Mouse (Mus musculus) lung, embryonic 16.5 days (tissue): Measurements from ENCODE around the gene Ctsz. TPM values are rescaled to one million over a fixed set of nuclear protein-coding genes. Genes with fewer than 3 reads are reported as not detected.

ENCODE experiments used
- ATAC-seq: fragments of 200-750 bp; cut with Nextera tagmentation; 2 replicates; pipeline ENCODE4 v1.8.0; 2017; ENCODE audit warnings: low read depth, mild to moderate bottlenecking, moderate library complexity
- H3K27ac ChIP-seq: fragments of 300-500 bp; sonication (generic); 2 replicates; pipeline ENCODE4 v1.5.1; 2014; ENCODE audit warnings: mild to moderate bottlenecking, control low read depth, low read length
- H3K27me3 ChIP-seq: fragments of 300-500 bp; sonication (generic); 2 replicates; pipeline ENCODE4 v1.6.1; 2014; ENCODE audit warnings: low read depth, low read length, mixed read lengths; ENCODE audit not compliant: control insufficient read depth, insufficient read depth
- H3K36me3 ChIP-seq: fragments of 300-500 bp; sonication (generic); 2 replicates; pipeline ENCODE4 v1.6.1; 2014; ENCODE audit warnings: low read length; ENCODE audit not compliant: control insufficient read depth, insufficient read depth
- H3K4me1 ChIP-seq: fragments of 300-500 bp; sonication (generic); replicated peaks from 2 replicates; pipeline ENCODE4 v1.6.1; 2014; ENCODE audit warnings: low read length, mixed read lengths; ENCODE audit not compliant: control insufficient read depth, insufficient read depth
- H3K4me2 ChIP-seq: fragments of 300-500 bp; sonication (generic); 2 replicates; pipeline ENCODE4 v1.6.1; 2014; ENCODE audit warnings: low read depth, low read length, control low read depth
- H3K4me3 ChIP-seq: fragments of 300-500 bp; sonication (generic); 2 replicates; pipeline ENCODE4 v1.5.1; 2014; ENCODE audit warnings: mild to moderate bottlenecking, low read length, control low read depth
- H3K9ac ChIP-seq: fragments of 300-500 bp; sonication (generic); 2 replicates; pipeline ENCODE4 v1.6.1; 2014; ENCODE audit warnings: low read length, control low read depth
- H3K9me3 ChIP-seq: fragments of 300-500 bp; sonication (generic); 2 replicates; pipeline ENCODE4 v1.6.1; 2016; ENCODE audit warnings: low read length; ENCODE audit not compliant: control insufficient read depth
- WGBS: fragments of 180-500 bp; shearing (Covaris S2); extraction: QIAGEN DNeasy Blood & Tissue Kit; methylation state at CpG from one replicate; pipeline ENCODE4 v1.1.7; 2014; 5-methylcytosine and 5-hydroxymethylcytosine counted together
- polyA plus RNA-seq: library from polyadenylated mRNA; unstranded; fragments of >200 nt; fragmentation: Nextera tagmentation; extraction: Ambion mirVana; gene quantifications from 2 replicates; pipeline ENCODE4 v1.2.1, GENCODE M21; 2015

Ctsz gene
- polyA plus RNA-seq, 1 experiment from 2014 or later: 228 TPM

DNA sequence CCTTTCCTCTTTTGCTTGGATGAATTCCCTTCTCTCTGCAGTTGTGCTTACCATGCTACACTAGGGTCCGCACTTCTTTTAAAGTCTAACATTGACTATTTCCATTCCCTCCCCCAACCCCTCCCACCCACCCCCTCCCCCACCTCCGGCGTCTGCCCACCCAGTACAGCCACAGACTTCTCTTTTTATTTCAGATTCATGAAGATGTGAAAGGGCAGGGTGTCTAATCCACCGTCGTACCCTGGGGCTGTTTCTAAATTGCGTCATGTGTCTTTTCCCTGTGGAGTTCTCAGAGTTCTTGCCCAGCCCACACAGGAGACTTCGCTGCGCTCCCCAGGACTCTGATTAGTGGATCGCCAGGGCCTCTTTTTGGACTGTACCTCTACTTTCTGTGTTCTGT is 46.3 kb downstream of the Ctsz start:
- 81% methylated on average over 9 of the region's 9 CpGs for WGBS

DNA sequence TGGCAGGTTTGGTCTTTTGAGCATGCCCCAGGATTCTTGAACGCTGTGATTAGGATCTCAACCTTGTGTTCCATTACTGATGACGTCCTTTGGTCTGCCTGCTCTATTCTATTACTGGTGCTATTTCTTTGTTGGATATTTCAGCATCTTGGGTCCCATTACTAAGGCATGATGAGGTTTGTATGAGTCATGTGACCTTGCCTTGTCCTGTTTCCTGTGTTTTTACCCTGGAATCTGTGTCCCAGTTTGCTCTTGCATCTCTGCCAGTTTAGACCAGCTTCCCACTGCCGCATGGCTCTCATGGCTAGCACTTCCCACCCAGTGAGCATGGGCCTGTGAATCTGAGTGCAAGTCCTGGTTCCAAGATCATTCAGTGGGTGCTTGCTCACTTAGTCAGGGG is 46.9 kb downstream of the Ctsz start:
- 87% methylated on average over 3 of the region's 3 CpGs for WGBS
- Histone ChIP-seq H3K4me1 (no peaks in the 10 kb centered on the region), H3K4me3 (no peak overlapping the region), H3K9ac (no peak overlapping the region), H3K36me3 (no peaks in the 10 kb centered on the region), H3K27ac (no peak overlapping the region), H3K27me3 (no peaks in the 10 kb centered on the region), H3K9me3 (peaks cover 3% of the 10 kb centered on the region; the same call in 1 of the 2 replicates), H3K4me2 (no peak overlapping the region)
- no peak for ATAC-seq

More for the DNA sequence above, 46.3 kb downstream of the Ctsz start:
- Histone ChIP-seq H3K9ac (no peak overlapping the region), H3K9me3 (peaks cover 3% of the 10 kb centered on the region; the same call in 1 of the 2 replicates), H3K4me3 (no peak overlapping the region), H3K27me3 (no peaks in the 10 kb centered on the region), H3K4me2 (no peak overlapping the region), H3K4me1 (no peaks in the 10 kb centered on the region), H3K36me3 (no peaks in the 10 kb centered on the region), H3K27ac (no peak overlapping the region)
- no peak for ATAC-seq

DNA sequence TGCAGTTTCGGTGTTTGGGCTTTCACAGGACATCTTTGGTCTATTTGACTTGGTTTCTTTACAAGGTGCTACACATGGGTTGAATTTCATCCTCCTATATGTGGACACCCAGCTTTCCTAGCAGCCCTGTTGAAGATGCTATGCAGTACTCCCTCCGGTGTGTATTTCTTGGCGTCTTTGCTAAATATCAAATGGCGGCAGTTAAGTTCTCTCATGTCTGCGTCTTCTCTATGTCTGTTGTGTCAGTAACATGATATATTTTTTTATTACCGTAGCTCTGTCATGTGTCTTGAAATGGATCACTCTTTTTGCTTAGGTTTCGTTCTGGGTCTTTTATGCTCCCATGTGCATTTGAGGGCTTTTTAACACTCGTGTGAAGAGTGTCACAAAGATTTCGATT is 57.8 kb downstream of the Ctsz start:
- Histone ChIP-seq H3K4me3 (no peak overlapping the region), H3K4me2 (no peak overlapping the region), H3K9me3 (no peaks in the 10 kb centered on the region), H3K4me1 (no peaks in the 10 kb centered on the region), H3K27me3 (no peaks in the 10 kb centered on the region), H3K27ac (no peak overlapping the region), H3K9ac (no peak overlapping the region), H3K36me3 (no peaks in the 10 kb centered on the region)
- ATAC-seq: no peak
- 81% methylated on average over 9 of the region's 9 CpGs for WGBS

Other genes starting within 250 kb of the Ctsz start
- gene Gnas, start 154.7 kb downstream of the Ctsz start, polyA plus RNA-seq: 1,083 and 1,573 TPM in 2 replicates
- 16.9 and 55.8 TPM in 2 replicates for gene Gm20721, start 92.3 kb downstream of the Ctsz start, polyA plus RNA-seq
- 136 and 140 TPM in 2 replicates for gene Nelfcd, start 23.2 kb downstream of the Ctsz start, polyA plus RNA-seq
- 5.6 and 6.7 TPM in 2 replicates for gene Tubb1, start 11.7 kb upstream of the Ctsz start, polyA plus RNA-seq
- 794 and 878 TPM in 2 replicates for gene Atp5e, start 25.1 kb upstream of the Ctsz start, polyA plus RNA-seq
- 116 and 117 TPM in 2 replicates for gene Prelid3b, start 34.0 kb upstream of the Ctsz start, polyA plus RNA-seq
- not detected in 2 replicates for gene Zfp831, start 204.5 kb upstream of the Ctsz start, polyA plus RNA-seq